Mouse (Mus musculus): ENCODE measurements around the gene E130308A19Rik. TPM values are rescaled to one million over a fixed set of nuclear protein-coding genes. Genes with fewer than 3 reads are reported as not detected.

Gene E130308A19Rik
- total RNA-seq (2021) = 10 to 100 TPM; 14.7 to 19.0 TPM
- long read RNA-seq, experiment 1, full-length matches to known transcripts = 2 of 8 reads
- long read RNA-seq, experiment 1, partial matches to known transcripts = 4 of 8 reads
- long read RNA-seq, experiment 1, other reads (novel, unspliced or antisense) = 2 of 8 reads
- long read RNA-seq, experiment 2, partial matches to known transcripts = 2 of 9 reads
- long read RNA-seq, experiment 2, other reads (novel, unspliced or antisense) = 7 of 9 reads

- peak; percentile 88 for DNase-seq
Observed at GRCm38 (mm10) chr4:59625998-59626910, at the start of gene E130308A19Rik. Gene E130308A19Rik, plus strand, starts transcription at chr4:59626211.

GRCm38 (mm10) chr4:59580495-59581281 lies 45.3 kb upstream of the E130308A19Rik start:
- peak; percentile 65 for DNase-seq

DNA sequence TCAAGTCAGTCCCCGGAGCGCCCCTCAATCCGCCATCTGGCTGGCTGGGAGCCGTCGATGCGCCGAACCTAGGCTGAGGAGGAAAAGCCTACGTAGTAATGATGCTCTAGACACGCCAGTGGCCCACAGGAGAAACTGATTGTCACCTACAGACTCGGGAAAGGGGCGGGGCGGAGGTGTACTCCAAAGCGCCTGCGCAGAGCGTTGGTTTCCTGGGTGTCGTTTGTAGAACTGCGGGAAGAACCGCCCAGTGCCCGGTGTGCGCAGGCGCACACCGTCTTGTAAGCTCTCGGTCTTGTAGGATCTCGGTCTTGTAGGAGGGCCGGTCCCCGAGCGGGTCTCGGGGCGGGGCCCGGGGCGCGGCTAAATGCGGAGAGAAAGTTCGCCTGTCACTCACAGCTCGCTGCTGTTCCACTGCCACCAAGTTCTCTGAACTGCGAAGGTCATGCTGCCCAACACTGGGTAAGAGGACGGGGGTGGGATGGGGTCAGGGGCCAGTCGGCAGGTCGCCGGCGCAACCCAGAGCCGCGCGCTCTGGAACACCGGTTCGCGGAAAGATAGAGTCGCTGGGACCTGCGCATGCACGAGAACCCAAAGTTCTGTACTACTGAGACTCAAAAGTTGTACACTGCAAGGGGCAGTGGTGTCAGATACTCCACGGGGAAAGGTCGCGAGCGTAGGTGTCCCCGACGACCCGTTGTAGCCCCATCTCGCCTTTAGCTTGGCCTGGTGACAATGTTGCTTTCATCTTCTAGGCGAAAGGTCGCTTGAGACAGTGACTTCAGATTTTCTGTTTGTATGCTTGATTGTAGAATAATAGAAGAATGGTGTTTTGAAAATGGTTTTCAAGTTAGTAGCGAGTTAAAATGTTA lies 44.5 kb upstream of the E130308A19Rik start, which contains the start of gene Hsdl2:
TSS of gene Hsdl2 (plus strand) at position 250 of the 872 bp plus-strand sequence.
- peak; percentile 98 for DNase-seq

GRCm38 (mm10) chr4:59582186-59582585 lies 43.8 kb upstream of the E130308A19Rik start:
- DNase-seq = peak; percentile 23

DNA sequence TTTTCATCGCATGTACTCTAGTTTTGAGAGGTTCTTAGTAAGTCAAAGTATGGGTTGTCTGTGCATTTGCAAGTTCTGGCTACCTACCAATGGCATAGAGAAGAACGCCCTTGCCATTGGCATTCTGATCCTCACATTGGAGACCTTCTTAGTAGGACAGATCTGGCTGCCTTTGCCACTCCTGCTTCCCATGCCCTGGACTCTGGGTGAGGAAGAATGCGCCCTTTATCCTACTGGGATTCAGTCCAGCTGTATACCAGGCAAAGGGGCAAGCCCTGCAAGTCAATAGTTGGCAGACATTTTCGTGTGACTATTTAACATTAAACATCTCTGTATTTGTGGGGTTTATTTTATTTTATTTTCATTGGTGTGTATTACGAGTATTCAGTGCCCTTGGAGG lies 40.9 kb upstream of the E130308A19Rik start:
- peak; percentile 75 for DNase-seq

DNA sequence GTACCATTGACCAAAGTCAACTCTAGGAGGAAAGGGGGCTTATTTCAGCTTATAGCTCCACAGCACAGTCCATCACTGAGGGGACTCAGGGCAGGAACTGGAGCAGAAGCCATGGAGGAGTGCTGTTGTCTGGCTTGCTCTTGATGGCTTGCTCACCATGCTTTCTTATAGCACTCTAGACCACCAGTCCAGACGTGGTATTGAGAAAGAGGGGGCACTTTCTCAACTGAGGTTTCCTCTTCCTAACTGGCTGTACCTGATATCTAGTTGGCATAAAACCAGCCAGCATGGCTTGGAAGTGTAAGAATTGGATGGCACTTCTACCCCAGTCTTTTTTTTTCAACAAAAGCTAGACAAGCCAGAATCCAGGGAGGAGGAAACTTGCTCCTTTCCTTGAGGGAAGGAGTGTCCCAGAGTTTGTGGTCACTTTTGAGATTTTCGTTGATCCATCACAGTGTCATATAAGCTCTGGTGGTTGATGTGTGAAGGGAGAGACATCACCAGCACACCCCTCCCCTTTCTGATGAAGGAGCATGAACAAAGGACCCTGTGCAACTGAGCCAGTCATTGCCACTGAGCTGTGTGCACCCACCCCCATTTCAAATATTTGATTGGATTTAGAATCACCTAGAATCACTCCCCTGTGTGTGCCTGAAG lies 38.7 kb upstream of the E130308A19Rik start:
- DNase-seq = peak; percentile 7

GRCm38 (mm10) chr4:59587872-59588226 lies 38.2 kb upstream of the E130308A19Rik start:
- DNase-seq = no peak

DNA sequence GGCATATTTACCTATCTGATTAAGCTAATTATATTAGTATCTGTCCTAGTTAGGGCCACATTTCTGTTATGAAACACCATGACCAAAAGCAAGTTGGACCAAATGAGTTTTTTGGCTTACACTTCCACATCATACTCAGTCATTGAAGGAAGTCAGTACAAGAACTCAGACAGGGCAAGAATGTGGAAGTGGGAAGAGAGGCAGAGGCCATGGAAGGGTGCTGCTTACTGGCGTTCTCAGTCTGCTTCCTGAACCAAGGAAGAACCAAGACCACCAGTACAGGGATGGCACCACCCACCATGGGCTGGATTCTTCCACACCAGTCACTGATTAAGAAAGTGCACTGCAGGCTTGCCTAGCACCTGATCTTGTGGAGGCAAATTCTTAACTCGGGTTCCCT lies 31.4 kb upstream of the E130308A19Rik start:
- no peak for DNase-seq

DNA sequence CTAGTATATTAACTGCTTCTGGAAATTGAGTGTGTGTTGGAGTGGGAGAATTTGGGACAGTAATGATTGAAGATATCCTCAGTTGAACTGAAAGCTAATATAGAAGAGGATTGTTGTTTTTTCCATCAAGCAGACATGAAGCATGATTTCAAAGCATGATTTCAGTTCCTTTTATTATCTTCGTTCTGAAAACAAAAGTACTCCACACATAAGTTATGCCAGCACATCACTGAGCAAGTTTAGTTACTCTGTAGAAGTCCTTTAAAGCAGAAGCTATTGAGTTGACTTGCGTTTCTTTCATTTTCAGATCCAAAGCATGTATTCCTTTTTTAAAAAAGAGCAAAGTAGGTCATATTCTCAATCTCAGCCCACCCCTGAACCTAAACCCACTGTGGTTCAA lies 29.5 kb upstream of the E130308A19Rik start:
- no peak for DNase-seq

- DNase-seq = no peak
Observed at GRCm38 (mm10) chr4:59602704-59603103, 23.3 kb upstream of the E130308A19Rik start.

- no peak for DNase-seq
Observed at GRCm38 (mm10) chr4:59604892-59605291, 21.1 kb upstream of the E130308A19Rik start.

- DNase-seq = no peak
Observed at GRCm38 (mm10) chr4:59605501-59605900, 20.5 kb upstream of the E130308A19Rik start.

DNA sequence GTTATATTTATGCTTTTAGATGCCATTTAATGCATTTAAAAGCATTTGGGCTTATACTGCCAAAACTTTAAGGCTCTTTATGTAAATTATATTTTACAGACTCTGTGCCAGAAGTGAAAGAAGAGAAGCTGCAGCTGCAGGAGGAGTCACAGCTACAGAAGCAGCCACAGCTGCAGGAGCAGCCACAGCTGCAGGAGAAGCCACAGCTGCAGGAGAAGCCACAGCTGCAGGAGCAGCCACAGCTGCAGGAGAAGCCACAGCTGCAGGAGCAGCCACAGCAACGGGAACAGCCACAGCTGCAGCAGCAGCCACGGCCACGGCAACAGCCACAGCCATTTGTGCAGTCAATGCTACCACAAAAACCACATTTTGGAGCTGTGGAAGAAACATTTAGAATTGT lies 15.6 kb upstream of the E130308A19Rik start:
- DNase-seq = no peak

DNA sequence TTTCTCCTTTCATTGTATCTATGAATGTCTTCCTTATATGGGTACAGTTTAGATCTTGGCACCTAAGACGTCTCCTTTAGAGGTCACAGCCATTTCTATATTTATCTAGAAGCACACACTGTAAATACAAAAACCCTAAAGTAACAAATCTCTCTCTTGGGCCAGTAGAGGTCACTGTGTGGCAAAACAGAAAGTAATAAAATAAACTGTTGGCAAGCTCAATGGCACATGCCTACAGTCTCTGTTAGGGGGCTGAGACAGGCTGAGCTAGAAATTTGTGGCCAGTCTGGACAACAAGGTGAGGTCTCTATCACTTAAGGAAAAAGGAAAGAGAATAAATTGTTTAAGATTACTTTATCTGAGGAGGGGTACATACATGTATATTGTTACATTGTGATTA lies 11.0 kb upstream of the E130308A19Rik start:
- DNase-seq = peak; percentile 29

DNA sequence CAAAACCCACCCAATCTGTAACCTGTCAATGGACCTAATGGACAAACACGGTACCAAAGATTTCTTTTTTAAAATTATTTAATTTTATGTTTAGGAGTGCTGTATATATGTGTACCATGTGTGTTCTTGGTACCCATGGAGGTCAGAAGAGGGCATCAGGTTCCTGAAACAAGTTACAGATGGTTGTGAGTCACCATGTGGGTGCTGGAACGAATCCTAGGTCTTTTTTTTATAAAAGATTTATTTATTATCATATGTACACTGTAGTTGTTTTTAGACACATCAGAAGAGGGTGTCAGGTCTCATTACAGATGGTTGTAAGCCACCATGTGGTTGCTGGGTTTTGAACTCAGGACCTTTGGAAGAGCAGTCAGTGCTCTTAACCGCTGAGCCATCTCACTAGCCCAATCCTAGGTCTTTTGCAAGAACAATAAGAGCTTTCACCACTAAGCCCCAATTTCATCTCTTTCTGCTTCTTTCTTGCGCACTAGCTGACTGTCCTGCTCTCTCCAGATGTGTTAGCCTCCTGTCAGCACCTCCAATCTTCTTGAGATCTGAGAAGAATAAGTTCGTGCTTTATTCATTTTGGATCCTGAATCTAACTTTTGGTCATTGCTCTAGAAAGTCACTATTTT lies 6.3 kb upstream of the E130308A19Rik start:
- DNase-seq = no peak

DNA sequence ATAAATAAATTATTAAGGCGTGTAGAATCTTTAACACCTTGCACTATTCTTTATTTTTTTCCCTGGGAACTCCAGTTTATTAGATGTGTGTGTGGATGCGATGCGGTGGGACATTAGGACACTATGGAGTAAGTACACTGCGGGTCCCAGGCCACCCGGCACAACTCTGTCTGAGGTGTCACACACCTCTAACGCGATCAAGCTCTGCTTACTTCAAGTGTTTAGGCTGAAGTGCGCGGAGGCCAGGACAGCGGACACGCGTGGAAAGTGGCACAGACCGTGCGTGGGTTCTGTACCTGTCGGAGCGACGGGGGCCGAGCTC lies 374 bp upstream of the E130308A19Rik start:
- DNase-seq = no peak

DNA sequence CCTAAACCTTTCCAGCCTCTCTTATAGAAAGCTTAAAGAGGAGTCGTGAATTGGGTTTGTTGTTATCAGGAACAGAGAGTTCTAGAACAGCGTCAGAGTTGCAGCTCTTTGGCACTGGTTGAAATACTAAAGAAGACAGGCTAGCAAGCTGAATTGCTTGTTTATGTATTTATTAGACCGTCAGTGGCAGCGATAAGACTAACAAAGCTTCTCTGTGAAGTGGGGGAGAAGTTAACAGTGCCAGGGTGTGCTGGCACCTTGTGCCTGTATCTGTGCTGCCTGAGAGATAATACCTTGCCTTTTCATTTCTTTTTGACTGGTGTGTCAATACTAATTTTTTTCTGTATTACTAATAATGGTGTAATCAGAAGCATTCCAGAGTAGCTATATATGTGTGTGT lies 2.2 kb downstream of the E130308A19Rik start:
- no peak for DNase-seq

GRCm38 (mm10) chr4:59629076-59629874 lies 3.3 kb downstream of the E130308A19Rik start:
- no peak for DNase-seq

DNA sequence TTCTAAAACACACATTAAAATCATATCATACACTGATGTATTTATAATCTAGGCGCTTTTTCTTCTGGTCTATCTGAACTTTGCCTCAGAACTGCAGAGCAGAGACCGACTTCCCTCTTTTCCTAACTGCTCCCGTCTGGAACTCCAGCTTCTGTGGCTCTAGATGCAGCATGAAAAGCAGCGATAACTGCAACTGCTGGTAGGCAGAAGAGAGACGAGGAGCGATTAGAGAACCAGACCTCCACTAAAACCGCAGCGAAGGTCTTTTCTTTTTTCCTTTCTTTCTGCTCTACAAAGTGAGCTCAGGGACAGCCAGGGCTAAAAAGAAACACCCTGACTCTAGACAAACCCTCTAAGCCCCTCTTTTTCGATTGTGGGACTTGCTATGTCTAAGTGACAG lies 4.1 kb downstream of the E130308A19Rik start:
- DNase-seq = no peak

DNA sequence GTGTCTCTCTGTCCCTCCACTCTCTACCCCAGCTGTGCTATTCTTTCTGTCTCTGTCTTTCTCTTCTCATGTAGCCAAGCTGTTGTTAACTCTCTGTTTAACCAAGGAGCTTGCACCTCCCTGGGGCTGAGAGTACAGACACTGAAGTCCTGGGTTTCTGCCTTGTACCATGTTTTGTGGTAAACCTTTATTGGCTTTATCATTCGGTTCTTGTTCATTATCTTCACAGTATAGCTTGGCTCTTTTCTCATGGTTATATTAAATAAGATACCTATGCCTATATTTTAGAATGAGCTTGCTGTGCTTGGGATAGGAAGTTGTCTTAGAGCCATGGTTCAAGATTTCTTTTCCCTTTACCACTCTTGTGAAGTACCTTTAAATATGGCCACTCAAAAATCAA lies 8.5 kb downstream of the E130308A19Rik start:
- DNase-seq = no peak

Measured in adrenal gland, postnatal 10 days (tissue).